Mouse (Mus musculus): ENCODE measurements around the gene Hs2st1.

The Hs2st1 gene

GRCm38 (mm10) chr3:144453701-144454430, 116.1 kb downstream of the Hs2st1 start:
- peak; percentile 76 for ATAC-seq (ENCODE audit: insufficient number of reproducible peaks, low FRiP score, low TSS enrichment)

- ATAC-seq (ENCODE audit: insufficient number of reproducible peaks, low FRiP score, low TSS enrichment), result no peak
Observed at GRCm38 (mm10) chr3:144448977-144449376, 121.0 kb downstream of the Hs2st1 start.

- no peak for ATAC-seq (ENCODE audit: insufficient number of reproducible peaks, low FRiP score, low TSS enrichment)
Observed at GRCm38 (mm10) chr3:144447917-144448316, 122.1 kb downstream of the Hs2st1 start.

- no peak for ATAC-seq (ENCODE audit: insufficient number of reproducible peaks, low FRiP score, low TSS enrichment)
Observed at GRCm38 (mm10) chr3:144446081-144446634, 123.8 kb downstream of the Hs2st1 start.

GRCm38 (mm10) chr3:144437871-144438398, 132.0 kb downstream of the Hs2st1 start:
- ATAC-seq (ENCODE audit: insufficient number of reproducible peaks, low FRiP score, low TSS enrichment), result no peak

GRCm38 (mm10) chr3:144436076-144436475, 133.9 kb downstream of the Hs2st1 start:
- ATAC-seq (ENCODE audit: insufficient number of reproducible peaks, low FRiP score, low TSS enrichment), result no peak

GRCm38 (mm10) chr3:144435281-144435680, 134.7 kb downstream of the Hs2st1 start:
- no peak for ATAC-seq (ENCODE audit: insufficient number of reproducible peaks, low FRiP score, low TSS enrichment)

GRCm38 (mm10) chr3:144434276-144434675, 135.7 kb downstream of the Hs2st1 start:
- no peak for ATAC-seq (ENCODE audit: insufficient number of reproducible peaks, low FRiP score, low TSS enrichment)

GRCm38 (mm10) chr3:144433039-144433438, 136.9 kb downstream of the Hs2st1 start:
- ATAC-seq (ENCODE audit: insufficient number of reproducible peaks, low FRiP score, low TSS enrichment), result no peak

- no peak for ATAC-seq (ENCODE audit: insufficient number of reproducible peaks, low FRiP score, low TSS enrichment)
Observed at GRCm38 (mm10) chr3:144432143-144432577, 137.8 kb downstream of the Hs2st1 start.

GRCm38 (mm10) chr3:144428514-144429431, 141.2 kb downstream of the Hs2st1 start:
- no peak for ATAC-seq (ENCODE audit: insufficient number of reproducible peaks, low FRiP score, low TSS enrichment)

GRCm38 (mm10) chr3:144425041-144425448, 144.9 kb downstream of the Hs2st1 start:
- no peak for ATAC-seq (ENCODE audit: insufficient number of reproducible peaks, low FRiP score, low TSS enrichment)

- ATAC-seq (ENCODE audit: insufficient number of reproducible peaks, low FRiP score, low TSS enrichment), result no peak
Observed at GRCm38 (mm10) chr3:144421404-144422180, 148.4 kb downstream of the Hs2st1 start.

GRCm38 (mm10) chr3:144413821-144414220, 156.2 kb downstream of the Hs2st1 start:
- no peak for ATAC-seq (ENCODE audit: insufficient number of reproducible peaks, low FRiP score, low TSS enrichment)

- no peak for ATAC-seq (ENCODE audit: insufficient number of reproducible peaks, low FRiP score, low TSS enrichment)
Observed at GRCm38 (mm10) chr3:144412538-144413272, 157.3 kb downstream of the Hs2st1 start.

- ATAC-seq (ENCODE audit: insufficient number of reproducible peaks, low FRiP score, low TSS enrichment), result no peak
Observed at GRCm38 (mm10) chr3:144411650-144412278, 158.2 kb downstream of the Hs2st1 start.

- no peak for ATAC-seq (ENCODE audit: insufficient number of reproducible peaks, low FRiP score, low TSS enrichment)
Observed at GRCm38 (mm10) chr3:144411051-144411542, 158.9 kb downstream of the Hs2st1 start.

- no peak for ATAC-seq (ENCODE audit: insufficient number of reproducible peaks, low FRiP score, low TSS enrichment)
Observed at GRCm38 (mm10) chr3:144408953-144409352, 161.0 kb downstream of the Hs2st1 start.

GRCm38 (mm10) chr3:144405331-144405730, 164.7 kb downstream of the Hs2st1 start:
- ATAC-seq (ENCODE audit: insufficient number of reproducible peaks, low FRiP score, low TSS enrichment), result no peak

Data from cerebellum, adult (tissue).